Mouse (Mus musculus) cerebellum, adult 2 months (tissue): ENCODE results near the gene Nsmce1.

Experiments
- CTCF ChIP-seq: fragments of 200-500 bp; IDR thresholded peaks from 2 replicates; pipeline ENCODE4 v1.5.1; 2011; ENCODE audit warnings: low read depth, mild to moderate bottlenecking, control low read depth, low read length, moderate library complexity, borderline replicate concordance; ENCODE audit not compliant: insufficient read depth
- POLR2A ChIP-seq: fragments of 200-500 bp; IDR thresholded peaks from 2 replicates; pipeline ENCODE4 v1.6.1; 2011; ENCODE audit warnings: low read length, control low read depth, borderline replicate concordance; ENCODE audit not compliant: insufficient read depth

DNA sequence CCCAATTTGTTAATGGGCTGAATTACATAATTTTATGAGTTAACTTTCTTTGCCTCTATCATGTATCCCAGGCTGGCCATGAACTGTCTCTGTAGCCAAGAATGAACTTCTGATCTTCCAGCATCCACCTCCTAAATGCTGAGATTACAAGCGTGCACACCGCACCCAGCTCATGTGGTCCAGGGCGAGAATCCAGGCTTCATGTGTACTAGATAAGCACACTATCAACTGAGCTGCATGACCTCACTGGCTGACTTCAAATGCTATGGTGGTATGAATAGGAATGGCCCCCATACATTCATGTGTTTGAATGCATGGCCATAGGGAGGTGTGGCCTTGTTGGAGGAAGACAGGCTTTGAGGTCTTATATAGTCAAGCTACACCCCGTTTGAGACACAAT lies 10.9 kb downstream of the Nsmce1 start:
- TF ChIP-seq POLR2A (no peak), CTCF (no peak)
